Mouse (Mus musculus) layer of hippocampus, adult 11-12 months (tissue): ENCODE measurements at regions not wholly inside any gene's neighbourhood (a gene's known extent, or its start where the extent isn't known, plus 50 kb on each side); places are given as distances from the start of the nearest gene placed in this dataset.

Experiments used
- DNase-seq: peaks from one replicate; pipeline ENCODE4 v3.0.0; 2022; ENCODE audit warnings: low spot score

DNA sequence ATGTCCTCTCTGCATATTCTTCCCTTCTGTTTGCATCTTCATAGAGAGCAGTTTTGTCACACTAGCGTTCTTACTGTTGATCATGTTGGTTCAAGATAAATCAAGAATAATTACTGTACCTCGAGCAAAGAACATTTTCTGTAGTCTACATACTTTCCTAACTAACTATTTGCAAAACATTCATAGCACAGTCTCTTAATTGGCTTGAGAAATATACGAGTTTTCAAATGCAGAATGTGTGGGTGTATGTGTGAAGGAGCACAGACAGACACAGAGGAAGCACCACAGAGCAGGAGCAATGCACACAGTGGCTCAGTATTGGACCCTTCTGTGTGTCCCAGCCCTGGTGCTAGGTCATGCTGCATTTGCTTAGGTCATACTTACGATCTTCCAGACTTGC, 322.7 kb upstream of the 4931417E11Rik start:
- DNase-seq = peak; percentile 14

DNA sequence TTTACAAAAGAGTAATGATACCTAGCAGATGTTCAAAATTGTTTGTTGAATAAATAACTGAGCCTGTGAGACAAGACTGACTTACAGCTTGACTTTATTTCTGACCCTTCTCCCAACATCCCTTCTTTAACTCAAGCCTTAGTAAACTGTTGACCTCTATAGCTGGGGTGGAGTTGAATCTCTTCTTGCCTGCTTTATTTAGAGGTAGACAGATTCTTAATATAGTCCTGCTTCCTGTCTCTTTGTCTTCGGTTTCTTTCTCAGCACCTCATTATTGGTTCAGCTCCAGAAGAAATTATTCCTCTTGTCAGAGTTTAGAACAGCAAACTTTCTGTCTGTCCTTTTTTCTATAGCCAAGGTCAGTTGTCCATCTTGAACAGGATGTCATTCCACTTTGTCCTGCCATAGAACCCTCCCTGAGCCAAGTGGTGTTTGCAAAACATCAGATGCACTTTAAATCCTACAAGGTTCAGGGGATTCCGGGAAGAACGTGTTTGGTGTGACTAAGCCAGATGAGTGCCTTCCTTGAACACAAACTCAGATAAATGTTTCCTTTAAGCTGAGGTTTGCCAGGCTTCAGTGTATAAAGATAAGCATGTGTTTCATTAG, 286.8 kb upstream of the 4931417E11Rik start:
- DNase-seq = no peak
